Mouse (Mus musculus) lung, adult 2 months (tissue): ENCODE measurements around the gene Gpr19.

ENCODE experiments used
- CTCF ChIP-seq: fragments of 200-500 bp; IDR thresholded peaks from 2 replicates; pipeline ENCODE4 v1.5.1; 2011; ENCODE audit warnings: mild to moderate bottlenecking, low read length, control low read depth; ENCODE audit not compliant: insufficient read depth
- POLR2A ChIP-seq: fragments of 200-500 bp; IDR thresholded peaks from 2 replicates; pipeline ENCODE4 v1.6.1; 2011; ENCODE audit warnings: low read depth, mild to moderate bottlenecking, control low read depth, low read length, borderline replicate concordance; ENCODE audit errors: extremely low read depth

GRCm38 (mm10) chr6:134830776-134831175 is 67.6 kb downstream of the Gpr19 start:
- TF ChIP-seq CTCF (no peak), POLR2A (no peak)
